In genomic region chr1:89509763-89510340, GRCm38 (mm10) we compare ENCODE assay signal across 18 mouse cellular contexts. TPM values are rescaled to one million over a fixed set of nuclear protein-coding genes. Genes with fewer than 3 reads are reported as not detected.
DNase-seq lines count a peak whose midpoint lies in the region; ATAC-seq and TF ChIP-seq lines count a peak whose summit lies in the region.
"Had no signal": no experiment of that assay in that cellular context is flagged by ENCODE, and none has a peak within 500 bp of the region (broad histone marks: within the 10 kb centered on the region; RNA-seq: fewer than 3 reads in every experiment).

No protein-coding gene starts in this region.

- TF ChIP-seq POLR2A in small intestine, adult 2 months (IDR thresholded peaks at IDR 0.05; ENCODE audit: low read depth, low read length) = no peak

- peak; percentile 59; the same call in 1 of the 2 replicates for ATAC-seq in embryonic facial prominence, embryonic 14.5 days (ENCODE audit: low read depth)
- peak; percentile 47; the same call in 1 of the 2 replicates for ATAC-seq in midbrain, embryonic 13.5 days
- ATAC-seq in midbrain, postnatal 0 days (ENCODE audit: low FRiP score) = no peak
- ATAC-seq in intestine, embryonic 16.5 days = peak; percentile 76
- ATAC-seq: activated CD4-positive, CD25-positive, alpha-beta regulatory T cell, adult 4 months had no signal

- no peaks in the 10 kb centered on the region for H3K27me3 ChIP-seq in embryonic facial prominence, embryonic 14.5 days (replicated peaks; ENCODE audit: control insufficient read depth, insufficient read depth, low read length)
- peaks cover 9% of the 10 kb centered on the region; the same call in 1 of the 2 replicates for H3K27me3 ChIP-seq in embryonic facial prominence, embryonic 10.5 days (replicated peaks; ENCODE audit: low read depth, poor library complexity, severe bottlenecking)
- no peaks in the 10 kb centered on the region for H3K27me3 ChIP-seq in midbrain, embryonic 13.5 days
- no peaks in the 10 kb centered on the region for H3K27me3 ChIP-seq in midbrain, postnatal 0 days (ENCODE audit: insufficient read depth, low read length)
- H3K27me3 ChIP-seq in intestine, embryonic 16.5 days (replicated peaks; ENCODE audit: control insufficient read depth, insufficient read depth, low read length) = no peaks in the 10 kb centered on the region
- no peaks in the 10 kb centered on the region for H3K27me3 ChIP-seq in small intestine, adult 2 months (ENCODE audit: control insufficient read depth, insufficient read depth, low read length)
- H3K27me3 ChIP-seq: kidney, embryonic 15.5 days had no signal

- no peak overlapping the region for H3K9ac ChIP-seq in embryonic facial prominence, embryonic 14.5 days (ENCODE audit: low read depth, low read length)
- 0 out of 2 replicates have a peak overlapping the region, but pooled peaks have one; percentile 6 for H3K9ac ChIP-seq in midbrain, embryonic 13.5 days (replicated peaks)
- H3K9ac ChIP-seq in midbrain, postnatal 0 days (replicated peaks; ENCODE audit: low read length, poor library complexity, severe bottlenecking) = no peak overlapping the region
- no peak overlapping the region for H3K9ac ChIP-seq in intestine, embryonic 16.5 days (ENCODE audit: low read depth, low read length)
- H3K9ac ChIP-seq: kidney, embryonic 15.5 days; liver, embryonic 14.5 days had no signal

- no peak for TF ChIP-seq CTCF in midbrain, postnatal 0 days (IDR thresholded peaks at IDR 0.05)
- no peak for TF ChIP-seq CTCF in small intestine, adult 2 months (IDR thresholded peaks at IDR 0.05; ENCODE audit: extremely low read depth, insufficient read length, insufficient replicate concordance, low read depth, low read length)

- H3K4me2 ChIP-seq in embryonic facial prominence, embryonic 14.5 days (ENCODE audit: low read depth, low read length) = no peak overlapping the region
- no peak overlapping the region for H3K4me2 ChIP-seq in midbrain, embryonic 13.5 days (replicated peaks)
- H3K4me2 ChIP-seq in midbrain, postnatal 0 days (ENCODE audit: low read depth, low read length, poor library complexity, severe bottlenecking) = no peak overlapping the region
- H3K4me2 ChIP-seq in intestine, embryonic 16.5 days (ENCODE audit: low read depth, low read length) = no peak overlapping the region
- H3K4me2 ChIP-seq: kidney, embryonic 15.5 days had no signal

- no peaks in the 10 kb centered on the region for H3K36me3 ChIP-seq in embryonic facial prominence, embryonic 14.5 days (ENCODE audit: control insufficient read depth, insufficient read depth, low read length)
- no peaks in the 10 kb centered on the region for H3K36me3 ChIP-seq in embryonic facial prominence, embryonic 10.5 days (replicated peaks)
- no peaks in the 10 kb centered on the region for H3K36me3 ChIP-seq in midbrain, embryonic 13.5 days
- no peaks in the 10 kb centered on the region for H3K36me3 ChIP-seq in midbrain, postnatal 0 days (ENCODE audit: insufficient read depth, low read length)
- H3K36me3 ChIP-seq in intestine, embryonic 16.5 days (ENCODE audit: control insufficient read depth, insufficient read depth, low read length) = no peaks in the 10 kb centered on the region
- no peaks in the 10 kb centered on the region for H3K36me3 ChIP-seq in small intestine, adult 2 months (ENCODE audit: control insufficient read depth, insufficient read depth, low read length)
- H3K36me3 ChIP-seq: kidney, embryonic 15.5 days had no signal

- WGBS in embryonic facial prominence, embryonic 14.5 days = 47% methylated on average over 8 of the region's 8 CpGs
- 42% methylated on average over 8 of the region's 8 CpGs for WGBS in embryonic facial prominence, embryonic 10.5 days
- 38% methylated on average over 8 of the region's 8 CpGs for WGBS in midbrain, embryonic 13.5 days
- WGBS in midbrain, postnatal 0 days = 51% methylated on average over 8 of the region's 8 CpGs
- WGBS in intestine, embryonic 16.5 days = 52% methylated on average over 8 of the region's 8 CpGs
- WGBS in small intestine, adult 2 months = 26% methylated on average over 8 of the region's 8 CpGs

- DNase-seq in embryonic facial prominence, embryonic 14.5 days (ENCODE audit: low spot score) = peak; percentile 54
- DNase-seq in embryonic facial prominence, embryonic 10.5 days (ENCODE audit: low spot score) = no peak
- no peak for DNase-seq in midbrain, postnatal 0 days (ENCODE audit: low spot score)
- no peak for DNase-seq in adipocyte (ENCODE audit: low spot score)
- DNase-seq in left cerebral cortex, postnatal 36 days (ENCODE audit: low spot score in 2 of 2) = no peak
- DNase-seq: cerebellum, postnatal 14 days; gastrocnemius, postnatal 36 days; heart, postnatal 10 days; layer of hippocampus, postnatal 36 days; thymus, postnatal 4 days had no signal

- no peaks in the 10 kb centered on the region for H3K9me3 ChIP-seq in embryonic facial prominence, embryonic 14.5 days (ENCODE audit: control insufficient read depth, low read length)
- H3K9me3 ChIP-seq in embryonic facial prominence, embryonic 10.5 days = no peaks in the 10 kb centered on the region
- H3K9me3 ChIP-seq in midbrain, embryonic 13.5 days = no peaks in the 10 kb centered on the region
- no peaks in the 10 kb centered on the region for H3K9me3 ChIP-seq in midbrain, postnatal 0 days (ENCODE audit: low read length)
- no peaks in the 10 kb centered on the region for H3K9me3 ChIP-seq in intestine, embryonic 16.5 days (ENCODE audit: control insufficient read depth, low read length)
- H3K9me3 ChIP-seq: kidney, embryonic 15.5 days; megakaryocyte, embryonic 14.5 days had no signal

- intact Hi-C loops in left cerebral cortex, postnatal 36 days (cut with DNase I) = no loop called here

- H3K4me3 ChIP-seq in embryonic facial prominence, embryonic 14.5 days (ENCODE audit: low read depth, low read length) = no peak overlapping the region
- H3K4me3 ChIP-seq in embryonic facial prominence, embryonic 10.5 days = no peak overlapping the region
- H3K4me3 ChIP-seq in midbrain, embryonic 13.5 days (replicated peaks) = no peak overlapping the region
- H3K4me3 ChIP-seq in midbrain, postnatal 0 days (ENCODE audit: low read depth, low read length) = no peak overlapping the region
- no peak overlapping the region for H3K4me3 ChIP-seq in intestine, embryonic 16.5 days (ENCODE audit: low read length)
- no peak overlapping the region for H3K4me3 ChIP-seq in small intestine, adult 2 months (ENCODE audit: low read depth, low read length)
- H3K4me3 ChIP-seq: erythroblast, embryonic 14.5 days; kidney, embryonic 15.5 days; megakaryocyte, embryonic 14.5 days had no signal

- peaks cover 24% of the 10 kb centered on the region for H3K4me1 ChIP-seq in embryonic facial prominence, embryonic 14.5 days (ENCODE audit: control insufficient read depth, insufficient read depth, low read length)
- H3K4me1 ChIP-seq in embryonic facial prominence, embryonic 10.5 days = peaks cover 67% of the 10 kb centered on the region
- peaks cover 31% of the 10 kb centered on the region for H3K4me1 ChIP-seq in midbrain, embryonic 13.5 days (replicated peaks)
- H3K4me1 ChIP-seq in midbrain, postnatal 0 days (ENCODE audit: insufficient read depth, low read length) = peaks cover 10% of the 10 kb centered on the region; the same call in 1 of the 2 replicates
- H3K4me1 ChIP-seq in intestine, embryonic 16.5 days (ENCODE audit: control insufficient read depth, insufficient read depth, low read length) = peaks cover 12% of the 10 kb centered on the region
- H3K4me1 ChIP-seq in small intestine, adult 2 months (ENCODE audit: control insufficient read depth, insufficient read depth, insufficient read length, low read length) = peaks cover 23% of the 10 kb centered on the region
- H3K4me1 ChIP-seq: megakaryocyte, embryonic 14.5 days had no signal

- peak overlapping the region; percentile 41; the same call in 1 of the 2 replicates for H3K27ac ChIP-seq in embryonic facial prominence, embryonic 14.5 days (replicated peaks; ENCODE audit: low read depth, low read length)
- H3K27ac ChIP-seq in embryonic facial prominence, embryonic 10.5 days (replicated peaks) = no peak overlapping the region
- H3K27ac ChIP-seq in midbrain, embryonic 13.5 days = no peak overlapping the region
- no peak overlapping the region for H3K27ac ChIP-seq in midbrain, postnatal 0 days (ENCODE audit: low read depth, low read length)
- 0 out of 2 replicates have a peak overlapping the region, but pooled peaks have one; percentile 4 for H3K27ac ChIP-seq in intestine, embryonic 16.5 days (ENCODE audit: low read length)
- peak overlapping the region; percentile 65 for H3K27ac ChIP-seq in small intestine, adult 2 months (ENCODE audit: insufficient read depth, low read depth, low read length)
- H3K27ac ChIP-seq: kidney, embryonic 15.5 days; liver, embryonic 14.5 days had no signal

RNA-seq across cellular contexts. Expression of gene Agap1, which starts 55.2 kb away (rescaled TPM):
- 19.9 and 20.2 TPM in 2 replicates for polyA plus RNA-seq in embryonic facial prominence, embryonic 14.5 days (2014; fragmentation: Nextera tagmentation; extraction: Ambion mirVana)
- 13.6 and 14.8 TPM in 2 replicates for polyA plus RNA-seq in embryonic facial prominence, embryonic 10.5 days (2016; fragmentation: Nextera tagmentation; extraction: Ambion mirVana)
- polyA plus RNA-seq in midbrain, embryonic 13.5 days (2015; fragmentation: Nextera tagmentation; extraction: Ambion mirVana) = 41.4 and 50.2 TPM in 2 replicates
- total RNA-seq in midbrain, postnatal 0 days (2014; rRNA removed) = 175 and 187 TPM in 2 replicates
- polyA plus RNA-seq in midbrain, postnatal 0 days (2015; fragmentation: Nextera tagmentation; extraction: Ambion mirVana) = 40.4 and 45.9 TPM in 2 replicates
- polyA plus RNA-seq in intestine, embryonic 16.5 days (2015; fragmentation: Nextera tagmentation; extraction: Ambion mirVana) = 4.8 and 5.5 TPM in 2 replicates
- 10.5 and 27.8 TPM in 2 replicates for polyA plus RNA-seq in small intestine, adult 2 months (2012; rRNA removed)
- total RNA-seq in left cerebral cortex, postnatal 36 days (2021) = 100 to 1,000 TPM; 244 to 260 TPM

Comparison
In these comparisons a context has a peak if more than half of its experiments do, and no peak if none do; other contexts are left out.
1. H3K27ac ChIP-seq: peak in embryonic facial prominence, embryonic 14.5 days (single experiment), intestine, embryonic 16.5 days (single experiment) and small intestine, adult 2 months (single experiment); none in embryonic facial prominence, embryonic 10.5 days (single experiment), midbrain, embryonic 13.5 days (single experiment) and midbrain, postnatal 0 days (single experiment).